Mouse (Mus musculus) midbrain, embryonic 13.5 days (tissue): ENCODE results near the gene Dip2b. TPM values are rescaled to one million over a fixed set of nuclear protein-coding genes. Genes with fewer than 3 reads are reported as not detected.

Source experiments
- ATAC-seq: fragments of 200-750 bp; cut with Nextera tagmentation; 2 replicates; pipeline ENCODE4 v1.8.0; 2017; ENCODE audit warnings: mild to moderate bottlenecking, moderate TSS enrichment, moderate library complexity
- H3K27ac ChIP-seq: fragments of 300-500 bp; sonication (generic); 2 replicates; pipeline ENCODE4 v1.5.1; 2015; ENCODE audit warnings: inconsistent platforms, mild to moderate bottlenecking, moderate library complexity
- H3K27me3 ChIP-seq: fragments of 300-500 bp; sonication (generic); 2 replicates; pipeline ENCODE4 v1.6.1; 2015; ENCODE audit warnings: mild to moderate bottlenecking, inconsistent platforms
- H3K36me3 ChIP-seq: fragments of 300-500 bp; sonication (generic); 2 replicates; pipeline ENCODE4 v1.6.1; 2015; ENCODE audit warnings: mild to moderate bottlenecking, inconsistent platforms
- H3K4me1 ChIP-seq: fragments of 300-500 bp; sonication (generic); replicated peaks from 2 replicates; pipeline ENCODE4 v1.6.1; 2015; ENCODE audit warnings: inconsistent platforms
- H3K4me2 ChIP-seq: fragments of 300-500 bp; sonication (generic); replicated peaks from 2 replicates; pipeline ENCODE4 v1.6.1; 2015; ENCODE audit warnings: moderate library complexity, mild to moderate bottlenecking, inconsistent platforms
- H3K4me3 ChIP-seq: fragments of 300-500 bp; sonication (generic); replicated peaks from 2 replicates; pipeline ENCODE4 v1.5.1; 2015; ENCODE audit warnings: mild to moderate bottlenecking, inconsistent platforms
- H3K9ac ChIP-seq: fragments of 300-500 bp; sonication (generic); replicated peaks from 2 replicates; pipeline ENCODE4 v1.6.1; 2015; ENCODE audit warnings: mild to moderate bottlenecking, inconsistent platforms
- H3K9me3 ChIP-seq: fragments of 300-500 bp; sonication (generic); 2 replicates; pipeline ENCODE4 v1.6.1; 2016; ENCODE audit warnings: mild to moderate bottlenecking, inconsistent platforms
- WGBS: fragments of 180-500 bp; shearing (Covaris S2); methylation state at CpG from one replicate; pipeline ENCODE4 v1.1.7; 2015; 5-methylcytosine and 5-hydroxymethylcytosine counted together
- polyA plus RNA-seq: library from polyadenylated mRNA; unstranded; fragments of >200 nt; fragmentation: Nextera tagmentation; extraction: Ambion mirVana; gene quantifications from 2 replicates; pipeline ENCODE4 v1.2.1, GENCODE M21; 2015

Dip2b gene
- polyA plus RNA-seq, result 21.4 and 24.1 TPM in 2 replicates

GRCm38 (mm10) chr15:100038470-100038971, at the start of gene Dip2b:
Gene Dip2b (plus strand): TSS chr15:100038664.
- Histone ChIP-seq H3K36me3 (no peaks in the 10 kb centered on the region), H3K27ac (peak within 1 kb of the TSS; percentile 99), H3K9ac (peak within 1 kb of the TSS; percentile 99), H3K4me3 (peak within 1 kb of the TSS; percentile 93), H3K27me3 (no peaks in the 10 kb centered on the region), H3K9me3 (no peaks in the 10 kb centered on the region), H3K4me1 (peaks cover 32% of the 10 kb centered on the region), H3K4me2 (peak within 1 kb of the TSS; percentile 71)
- ATAC-seq, result peak; percentile 93
- WGBS, result under 1% methylated on average over 48 of the region's 68 CpGs

GRCm38 (mm10) chr15:99993100-99993499, 45.4 kb upstream of the Dip2b start:
- H3K27ac ChIP-seq, result no peak overlapping the region
- 96% methylated on average over 1 of the region's 1 CpGs for WGBS

GRCm38 (mm10) chr15:99997114-99997804, 41.2 kb upstream of the Dip2b start:
- peaks cover 57% of the 10 kb centered on the region for H3K36me3 ChIP-seq
- no peak overlapping the region for H3K4me3 ChIP-seq

More at GRCm38 (mm10) chr15:99993100-99993499, 45.4 kb upstream of the Dip2b start:
- Histone ChIP-seq H3K4me2 (no peak overlapping the region), H3K27me3 (no peaks in the 10 kb centered on the region), H3K4me1 (no peaks in the 10 kb centered on the region), H3K36me3 (peaks cover 56% of the 10 kb centered on the region), H3K9me3 (no peaks in the 10 kb centered on the region), H3K4me3 (no peak overlapping the region), H3K9ac (no peak overlapping the region)
- ATAC-seq, result no peak

GRCm38 (mm10) chr15:99999390-99999789, 39.1 kb upstream of the Dip2b start:
- Histone ChIP-seq H3K27ac (no peak overlapping the region), H3K4me2 (no peak overlapping the region), H3K4me1 (no peaks in the 10 kb centered on the region), H3K4me3 (no peak overlapping the region), H3K27me3 (no peaks in the 10 kb centered on the region), H3K36me3 (peaks cover 62% of the 10 kb centered on the region), H3K9me3 (no peaks in the 10 kb centered on the region), H3K9ac (no peak overlapping the region)
- no peak for ATAC-seq
- 100% methylated on average over 1 of the region's 1 CpGs for WGBS

More at GRCm38 (mm10) chr15:99997114-99997804, 41.2 kb upstream of the Dip2b start:
- no peaks in the 10 kb centered on the region for H3K9me3 ChIP-seq
- H3K27me3 ChIP-seq, result no peaks in the 10 kb centered on the region
- no peak overlapping the region for H3K4me2 ChIP-seq
- no peaks in the 10 kb centered on the region for H3K4me1 ChIP-seq
- 95% methylated on average over 6 of the region's 6 CpGs for WGBS
- H3K9ac ChIP-seq, result no peak overlapping the region
- H3K27ac ChIP-seq, result no peak overlapping the region
- no peak for ATAC-seq

GRCm38 (mm10) chr15:100004677-100005273, 33.7 kb upstream of the Dip2b start:
- no peak for ATAC-seq
- H3K4me1 ChIP-seq, result no peaks in the 10 kb centered on the region
- WGBS, result 90% methylated on average over 7 of the region's 7 CpGs
- H3K4me2 ChIP-seq, result no peak overlapping the region
- no peaks in the 10 kb centered on the region for H3K27me3 ChIP-seq
- no peak overlapping the region for H3K9ac ChIP-seq
- no peak overlapping the region for H3K27ac ChIP-seq
- peaks cover 73% of the 10 kb centered on the region for H3K36me3 ChIP-seq
- H3K4me3 ChIP-seq, result no peak overlapping the region
- H3K9me3 ChIP-seq, result no peaks in the 10 kb centered on the region

- Histone ChIP-seq H3K27ac (no peak overlapping the region), H3K4me3 (no peak overlapping the region), H3K27me3 (no peaks in the 10 kb centered on the region), H3K4me1 (no peaks in the 10 kb centered on the region), H3K36me3 (peaks cover 81% of the 10 kb centered on the region), H3K9me3 (no peaks in the 10 kb centered on the region), H3K9ac (no peak overlapping the region), H3K4me2 (no peak overlapping the region)
- ATAC-seq, result no peak
Observed at GRCm38 (mm10) chr15:100006180-100006579, 32.3 kb upstream of the Dip2b start.

- Histone ChIP-seq H3K27ac (no peak overlapping the region), H3K4me3 (no peak overlapping the region), H3K9me3 (no peaks in the 10 kb centered on the region), H3K36me3 (peaks cover 6% of the 10 kb centered on the region), H3K4me2 (no peak overlapping the region), H3K4me1 (no peaks in the 10 kb centered on the region), H3K27me3 (no peaks in the 10 kb centered on the region), H3K9ac (no peak overlapping the region)
- WGBS, result 67% methylated on average over 6 of the region's 6 CpGs
- ATAC-seq, result no peak
Observed at GRCm38 (mm10) chr15:100018280-100018899, 20.1 kb upstream of the Dip2b start.

- Histone ChIP-seq H3K4me1 (no peaks in the 10 kb centered on the region), H3K9ac (no peak overlapping the region), H3K9me3 (no peaks in the 10 kb centered on the region), H3K36me3 (no peaks in the 10 kb centered on the region), H3K27ac (no peak overlapping the region), H3K4me2 (no peak overlapping the region), H3K4me3 (no peak overlapping the region), H3K27me3 (no peaks in the 10 kb centered on the region)
- 81% methylated on average over 1 of the region's 1 CpGs for WGBS
- ATAC-seq, result no peak
Observed at GRCm38 (mm10) chr15:100021175-100021574, 17.3 kb upstream of the Dip2b start.

- H3K27me3 ChIP-seq, result no peaks in the 10 kb centered on the region
- H3K36me3 ChIP-seq, result no peaks in the 10 kb centered on the region
- no peak overlapping the region for H3K4me2 ChIP-seq
- H3K9ac ChIP-seq, result no peak overlapping the region
- no peak overlapping the region for H3K27ac ChIP-seq
- H3K4me3 ChIP-seq, result no peak overlapping the region
- 28% methylated on average over 5 of the region's 5 CpGs for WGBS
- H3K4me1 ChIP-seq, result no peaks in the 10 kb centered on the region
- ATAC-seq, result no peak
- no peaks in the 10 kb centered on the region for H3K9me3 ChIP-seq
Observed at GRCm38 (mm10) chr15:100022923-100023322, 15.5 kb upstream of the Dip2b start.

GRCm38 (mm10) chr15:100025076-100025834, 13.2 kb upstream of the Dip2b start:
- H3K4me3 ChIP-seq, result no peak overlapping the region
- H3K27ac ChIP-seq, result no peak overlapping the region
- H3K27me3 ChIP-seq, result no peaks in the 10 kb centered on the region
- no peak overlapping the region for H3K9ac ChIP-seq
- H3K9me3 ChIP-seq, result no peaks in the 10 kb centered on the region
- no peaks in the 10 kb centered on the region for H3K36me3 ChIP-seq
- no peak for ATAC-seq
- no peaks in the 10 kb centered on the region for H3K4me1 ChIP-seq
- no peak overlapping the region for H3K4me2 ChIP-seq
- WGBS, result 84% methylated on average over 11 of the region's 11 CpGs

- Histone ChIP-seq H3K27ac (no peak overlapping the region), H3K4me2 (no peak overlapping the region), H3K36me3 (no peaks in the 10 kb centered on the region), H3K9me3 (no peaks in the 10 kb centered on the region), H3K4me3 (no peak overlapping the region), H3K9ac (no peak overlapping the region), H3K4me1 (no peaks in the 10 kb centered on the region), H3K27me3 (no peaks in the 10 kb centered on the region)
- WGBS, result 78% methylated on average over 2 of the region's 2 CpGs
- no peak for ATAC-seq
Observed at GRCm38 (mm10) chr15:100028133-100028532, 10.3 kb upstream of the Dip2b start.

GRCm38 (mm10) chr15:100029497-100029896, 9.0 kb upstream of the Dip2b start:
- Histone ChIP-seq H3K4me3 (no peak overlapping the region), H3K36me3 (no peaks in the 10 kb centered on the region), H3K27ac (no peak overlapping the region), H3K9me3 (no peaks in the 10 kb centered on the region), H3K4me2 (no peak overlapping the region), H3K9ac (no peak overlapping the region), H3K4me1 (no peaks in the 10 kb centered on the region), H3K27me3 (no peaks in the 10 kb centered on the region)
- 92% methylated on average over 8 of the region's 8 CpGs for WGBS
- no peak for ATAC-seq
